Mouse (Mus musculus) embryonic facial prominence, embryonic 14.5 days (tissue): ENCODE results near the gene Rnf181. TPM values are rescaled to one million over a fixed set of nuclear protein-coding genes. Genes with fewer than 3 reads are reported as not detected.

ENCODE experiments used
- ATAC-seq: fragments of 200-750 bp; cut with Nextera tagmentation; 2 replicates; pipeline ENCODE4 v1.8.0; 2017; ENCODE audit warnings: low read depth, moderate number of reproducible peaks, moderate TSS enrichment
- DNase-seq: peaks from one replicate; pipeline ENCODE4 v3.0.0-alpha.2; 2015; ENCODE audit warnings: low spot score
- H3K27ac ChIP-seq: fragments of 300-500 bp; sonication (generic); replicated peaks from 2 replicates; pipeline ENCODE4 v1.5.1; 2014; ENCODE audit warnings: low read depth, mild to moderate bottlenecking, low read length, moderate library complexity
- H3K27me3 ChIP-seq: fragments of 300-500 bp; sonication (generic); replicated peaks from 2 replicates; pipeline ENCODE4 v1.6.1; 2014; ENCODE audit warnings: low read length; ENCODE audit not compliant: control insufficient read depth, insufficient read depth
- H3K36me3 ChIP-seq: fragments of 300-500 bp; sonication (generic); 2 replicates; pipeline ENCODE4 v1.6.1; 2014; ENCODE audit warnings: low read length, mixed read lengths; ENCODE audit not compliant: control insufficient read depth, insufficient read depth
- H3K4me1 ChIP-seq: fragments of 300-500 bp; sonication (generic); 2 replicates; pipeline ENCODE4 v1.6.1; 2014; ENCODE audit warnings: antibody characterized with exemption, low read length; ENCODE audit not compliant: control insufficient read depth, insufficient read depth
- H3K4me2 ChIP-seq: fragments of 300-500 bp; sonication (generic); 2 replicates; pipeline ENCODE4 v1.6.1; 2014; ENCODE audit warnings: low read depth, mild to moderate bottlenecking, low read length, moderate library complexity, mixed read lengths
- H3K4me3 ChIP-seq: fragments of 300-500 bp; sonication (generic); 2 replicates; pipeline ENCODE4 v1.5.1; 2014; ENCODE audit warnings: low read depth, mild to moderate bottlenecking, low read length
- H3K9ac ChIP-seq: fragments of 300-500 bp; sonication (generic); 2 replicates; pipeline ENCODE4 v1.6.1; 2014; ENCODE audit warnings: low read depth, mild to moderate bottlenecking, low read length, moderate library complexity, mixed read lengths
- H3K9me3 ChIP-seq: fragments of 300-500 bp; sonication (generic); 2 replicates; pipeline ENCODE4 v1.6.1; 2016; ENCODE audit warnings: low read length; ENCODE audit not compliant: control insufficient read depth
- WGBS: fragments of 180-500 bp; shearing (Covaris S2); extraction: QIAGEN DNeasy Blood & Tissue Kit; methylation state at CpG from one replicate; pipeline ENCODE4 v1.1.7; 2014; 5-methylcytosine and 5-hydroxymethylcytosine counted together
- polyA plus RNA-seq: library from polyadenylated mRNA; unstranded; fragments of >200 nt; fragmentation: Nextera tagmentation; extraction: Ambion mirVana; gene quantifications from 2 replicates; pipeline ENCODE4 v1.2.1, GENCODE M21; 2014

Gene Rnf181
- 79.9 and 81.1 TPM in 2 replicates for polyA plus RNA-seq

GRCm38 (mm10) chr6:72366844-72367443, at the start of gene Rnf181:
Gene Rnf181 (minus strand): TSS chr6:72366956.
- Histone ChIP-seq H3K27ac (no peak within 1 kb of the TSS), H3K9ac (no peak within 1 kb of the TSS), H3K4me1 (peaks cover 6% of the 10 kb centered on the region; the same call in 1 of the 2 replicates), H3K27me3 (no peaks in the 10 kb centered on the region), H3K4me3 (no peak within 1 kb of the TSS), H3K9me3 (no peaks in the 10 kb centered on the region), H3K36me3 (no peaks in the 10 kb centered on the region), H3K4me2 (no peak within 1 kb of the TSS)
- 69% methylated on average over 4 of the region's 4 CpGs for WGBS
- DNase-seq, result no peak
- ATAC-seq, result no peak

DNA sequence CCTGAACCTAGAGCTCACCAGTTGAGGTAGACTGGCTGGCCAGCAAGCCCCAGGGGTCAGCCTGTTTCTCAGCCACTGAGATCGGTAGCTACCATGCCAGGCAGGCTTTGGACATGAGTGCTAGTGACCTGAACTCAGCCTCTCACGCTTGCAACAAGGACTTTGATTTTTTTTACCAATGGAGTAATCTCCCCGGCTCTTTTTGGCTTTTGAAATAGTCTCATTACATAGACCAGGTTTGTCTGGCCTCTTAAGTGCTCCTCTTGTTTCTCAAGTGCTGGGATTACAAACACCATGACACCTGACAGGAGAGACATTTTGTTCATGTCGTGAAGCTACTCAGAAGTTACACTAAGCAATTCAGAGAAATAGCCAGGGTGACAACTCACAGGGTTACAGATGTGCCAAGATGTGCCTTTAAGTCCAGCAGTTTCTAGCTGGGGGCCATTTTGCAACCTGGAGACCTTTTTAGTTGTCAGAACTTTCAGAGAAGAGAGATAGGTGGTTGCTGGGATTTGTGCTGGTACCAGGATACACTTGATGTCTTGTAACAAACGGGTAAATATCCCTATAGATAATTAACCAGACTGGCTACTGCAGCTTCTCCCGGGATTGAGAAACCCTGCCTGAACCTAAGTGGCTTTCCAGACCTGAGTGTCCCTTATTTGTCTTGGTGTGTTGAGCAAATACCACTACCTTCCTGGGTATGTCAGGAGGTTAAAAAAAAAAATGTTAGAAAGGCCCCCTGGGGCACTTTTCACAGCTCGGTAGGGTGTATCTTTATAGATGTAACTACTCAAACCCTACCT, 49.4 kb upstream of the Rnf181 start:
- 0 out of 2 replicates have a peak overlapping the region, but pooled peaks have one; percentile 34 for H3K9ac ChIP-seq
- no peak overlapping the region for H3K27ac ChIP-seq
- no peaks in the 10 kb centered on the region for H3K27me3 ChIP-seq
- peaks cover 9% of the 10 kb centered on the region for H3K4me1 ChIP-seq
- ATAC-seq (no peak), DNase-seq (no peak)
- peaks cover 37% of the 10 kb centered on the region for H3K36me3 ChIP-seq
- H3K4me2 ChIP-seq, result peak overlapping the region; percentile 71
- WGBS, result 75% methylated on average over 7 of the region's 7 CpGs
- H3K4me3 ChIP-seq, result no peak overlapping the region; the same call in 1 of the 2 replicates
- H3K9me3 ChIP-seq, result no peaks in the 10 kb centered on the region

DNA sequence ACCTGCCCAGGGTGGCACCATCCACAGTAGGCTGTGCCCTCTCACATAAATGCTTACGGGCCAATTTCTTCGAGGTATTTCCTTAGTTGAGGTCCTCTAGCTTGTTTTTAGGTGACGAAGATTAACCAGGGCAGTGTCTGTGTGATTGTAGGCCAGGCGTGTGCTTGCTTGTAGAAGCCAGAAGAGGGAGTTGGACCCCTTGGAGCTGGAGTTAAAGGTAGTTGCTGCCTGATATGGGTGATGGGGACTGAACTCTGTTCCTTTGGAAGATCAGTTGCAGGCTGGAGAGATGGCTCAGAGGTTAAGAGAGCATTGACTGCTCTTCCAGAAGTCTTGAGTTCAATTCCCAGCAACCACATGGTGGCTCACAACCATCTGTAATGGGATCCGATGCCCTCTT, 48.4 kb upstream of the Rnf181 start:
- Histone ChIP-seq H3K9ac (peak overlapping the region; percentile 77), H3K4me2 (peak overlapping the region; percentile 71), H3K27me3 (no peaks in the 10 kb centered on the region), H3K4me1 (peaks cover 9% of the 10 kb centered on the region), H3K9me3 (no peaks in the 10 kb centered on the region), H3K4me3 (peak overlapping the region; percentile 60), H3K27ac (no peak overlapping the region), H3K36me3 (peaks cover 27% of the 10 kb centered on the region)
- DNase-seq, result no peak
- 88% methylated on average over 5 of the region's 5 CpGs for WGBS
- ATAC-seq, result no peak

DNA sequence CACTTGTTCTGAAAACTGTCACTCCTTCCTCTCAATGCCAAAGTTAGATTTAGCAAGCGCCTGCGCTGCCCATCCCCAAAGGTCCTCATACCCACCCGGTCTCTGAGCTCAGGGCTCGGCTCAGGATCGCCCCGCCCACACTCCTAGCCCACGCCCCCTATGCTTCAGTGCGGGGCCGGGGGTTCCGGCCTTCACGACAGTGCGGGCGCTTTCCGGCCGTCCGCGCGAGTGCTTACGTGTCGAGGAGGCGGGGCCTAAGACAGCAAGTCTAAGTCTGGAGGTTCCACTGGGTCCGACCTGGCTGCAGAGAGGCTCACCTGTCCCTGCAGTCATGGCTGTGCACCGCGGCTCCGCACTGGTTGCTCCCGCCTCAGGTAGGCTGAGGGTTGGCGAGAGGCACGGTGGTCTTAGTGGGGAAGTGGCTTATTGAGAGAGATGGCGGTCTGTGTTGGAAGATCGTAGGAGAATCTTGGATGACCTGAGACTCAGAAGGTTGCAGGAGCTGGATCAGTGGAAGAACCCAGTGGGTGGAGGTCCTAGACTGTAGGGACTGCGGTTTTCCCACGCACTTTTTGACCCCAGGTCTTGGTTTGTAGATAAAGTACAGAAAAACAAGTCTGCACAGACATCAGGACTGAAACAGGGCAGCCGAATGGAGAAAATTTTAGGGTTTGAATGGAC, 47.5 kb upstream of the Rnf181 start, which contains the start of gene Ggcx:
Gene Ggcx, plus strand, starts transcription at position 233 of the 681 bp plus-strand sequence.
- H3K4me1 ChIP-seq, result peaks cover 9% of the 10 kb centered on the region
- H3K9ac ChIP-seq, result peak within 1 kb of the TSS; percentile 77
- no peaks in the 10 kb centered on the region for H3K27me3 ChIP-seq
- H3K4me2 ChIP-seq, result peak within 1 kb of the TSS; percentile 71
- DNase-seq (peak; percentile 98), ATAC-seq (peak; percentile 97)
- no peaks in the 10 kb centered on the region for H3K9me3 ChIP-seq
- H3K4me3 ChIP-seq, result peak within 1 kb of the TSS; percentile 60
- peaks cover 17% of the 10 kb centered on the region for H3K36me3 ChIP-seq
- 1% methylated on average over 33 of the region's 33 CpGs for WGBS
- H3K27ac ChIP-seq, result peak within 1 kb of the TSS; percentile 66; the same call in 1 of the 2 replicates

DNA sequence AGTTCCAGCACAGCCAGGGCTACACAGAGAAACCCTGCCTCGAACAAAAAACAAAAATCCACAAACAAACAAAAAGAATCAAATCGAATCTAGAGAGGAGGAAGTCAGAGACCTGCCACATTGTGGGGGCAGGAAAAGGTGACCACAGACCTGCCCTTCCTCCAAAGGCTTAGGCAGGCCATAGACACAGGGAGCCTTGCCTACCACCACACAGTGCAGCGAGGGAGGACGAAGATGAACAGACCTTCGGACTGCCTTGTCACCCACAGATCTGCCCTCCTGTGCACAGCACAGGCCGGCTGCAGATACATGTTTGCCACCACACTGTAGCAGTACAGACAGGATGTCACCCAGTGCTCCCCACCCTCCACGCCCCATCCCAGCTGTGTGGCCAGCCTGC, 43.8 kb upstream of the Rnf181 start:
- Histone ChIP-seq H3K9me3 (no peaks in the 10 kb centered on the region), H3K27ac (no peak overlapping the region), H3K4me1 (peaks cover 6% of the 10 kb centered on the region), H3K4me2 (no peak overlapping the region), H3K27me3 (no peaks in the 10 kb centered on the region), H3K36me3 (no peaks in the 10 kb centered on the region), H3K9ac (no peak overlapping the region), H3K4me3 (no peak overlapping the region)
- DNase-seq (no peak), ATAC-seq (no peak)
- 79% methylated on average over 7 of the region's 7 CpGs for WGBS

DNA sequence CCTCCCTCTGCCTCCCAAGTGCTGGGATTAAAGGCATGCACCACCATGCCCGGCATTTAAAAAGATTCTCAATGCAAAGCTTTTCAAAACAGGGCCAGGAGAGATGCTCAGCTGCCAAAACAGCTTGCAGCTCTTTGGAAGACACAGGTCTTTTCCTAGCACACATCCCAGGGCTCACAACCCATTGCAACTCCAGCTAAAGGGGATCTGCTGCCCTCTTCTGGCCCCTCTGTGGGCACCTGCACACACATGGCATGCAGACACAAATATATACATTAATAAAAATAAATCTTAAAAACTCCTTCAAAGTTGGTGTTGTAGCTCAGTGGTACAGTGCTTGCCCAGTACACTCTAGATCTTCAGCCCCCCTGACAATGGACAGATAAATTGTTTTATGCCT, 43.2 kb upstream of the Rnf181 start:
- no peak for ATAC-seq
- no peak for DNase-seq
- H3K4me2 ChIP-seq, result no peak overlapping the region

GRCm38 (mm10) chr6:72409567-72409966, 42.8 kb upstream of the Rnf181 start:
- peak; percentile 84 for DNase-seq

More for the DNA sequence above, 43.2 kb upstream of the Rnf181 start:
- Histone ChIP-seq H3K4me3 (no peak overlapping the region), H3K4me1 (peaks cover 3% of the 10 kb centered on the region), H3K9me3 (no peaks in the 10 kb centered on the region), H3K27ac (no peak overlapping the region), H3K9ac (no peak overlapping the region), H3K36me3 (no peaks in the 10 kb centered on the region), H3K27me3 (no peaks in the 10 kb centered on the region)
- 28% methylated on average over 1 of the region's 1 CpGs for WGBS

GRCm38 (mm10) chr6:72407119-72407518, 40.4 kb upstream of the Rnf181 start:
- no peaks in the 10 kb centered on the region for H3K27me3 ChIP-seq
- no peak overlapping the region for H3K4me2 ChIP-seq
- H3K36me3 ChIP-seq, result no peaks in the 10 kb centered on the region
- no peak overlapping the region for H3K9ac ChIP-seq
- DNase-seq (peak; percentile 92), ATAC-seq (peak; percentile 78)
- H3K4me3 ChIP-seq, result no peak overlapping the region
- no peaks in the 10 kb centered on the region for H3K9me3 ChIP-seq
- no peaks in the 10 kb centered on the region for H3K4me1 ChIP-seq
- 0% methylated on average over 5 of the region's 5 CpGs for WGBS
- H3K27ac ChIP-seq, result no peak overlapping the region

More at GRCm38 (mm10) chr6:72409567-72409966, 42.8 kb upstream of the Rnf181 start:
- Histone ChIP-seq H3K4me3 (no peak overlapping the region), H3K27ac (no peak overlapping the region), H3K27me3 (no peaks in the 10 kb centered on the region), H3K4me2 (no peak overlapping the region), H3K36me3 (no peaks in the 10 kb centered on the region), H3K9me3 (no peaks in the 10 kb centered on the region), H3K4me1 (no peaks in the 10 kb centered on the region), H3K9ac (no peak overlapping the region)
- 9% methylated on average over 3 of the region's 3 CpGs for WGBS
- no peak for ATAC-seq
